Mouse (Mus musculus) embryonic facial prominence, embryonic 12.5 days (tissue): Measurements from ENCODE around the gene Sorcs3. TPM values are rescaled to one million over a fixed set of nuclear protein-coding genes. Genes with fewer than 3 reads are reported as not detected.

ENCODE experiments used
- ATAC-seq: fragments of 200-750 bp; cut with Nextera tagmentation; 2 replicates; pipeline ENCODE4 v1.8.0; 2017; ENCODE audit not compliant: insufficient number of reproducible peaks, insufficient read depth, low FRiP score, low TSS enrichment
- H3K27ac ChIP-seq: fragments of 300-500 bp; sonication (generic); 2 replicates; pipeline ENCODE4 v1.5.1; 2016; ENCODE audit warnings: mild to moderate bottlenecking
- H3K27me3 ChIP-seq: fragments of 300-500 bp; sonication (generic); 2 replicates; pipeline ENCODE4 v1.6.1; 2016; ENCODE audit warnings: mild to moderate bottlenecking, moderate library complexity
- H3K36me3 ChIP-seq: fragments of 300-500 bp; sonication (generic); 2 replicates; pipeline ENCODE4 v1.6.1; 2016; ENCODE audit warnings: mild to moderate bottlenecking
- H3K4me1 ChIP-seq: fragments of 300-500 bp; sonication (generic); 2 replicates; pipeline ENCODE4 v1.6.1; 2016
- H3K4me2 ChIP-seq: fragments of 300-500 bp; sonication (generic); replicated peaks from 2 replicates; pipeline ENCODE4 v1.6.1; 2016; ENCODE audit warnings: mild to moderate bottlenecking, moderate library complexity
- H3K4me3 ChIP-seq: fragments of 300-500 bp; sonication (generic); 2 replicates; pipeline ENCODE4 v1.5.1; 2016; ENCODE audit warnings: mild to moderate bottlenecking
- H3K9ac ChIP-seq: fragments of 300-500 bp; sonication (generic); 2 replicates; pipeline ENCODE4 v1.6.1; 2016; ENCODE audit warnings: mild to moderate bottlenecking, moderate library complexity
- H3K9me3 ChIP-seq: fragments of 300-500 bp; sonication (generic); 2 replicates; pipeline ENCODE4 v1.6.1; 2016; ENCODE audit warnings: mild to moderate bottlenecking, moderate library complexity
- WGBS: fragments of 180-500 bp; shearing (Covaris S2); methylation state at CpG from one replicate; pipeline ENCODE4 v1.1.7; 2016; 5-methylcytosine and 5-hydroxymethylcytosine counted together
- polyA plus RNA-seq: library from polyadenylated mRNA; unstranded; fragments of >200 nt; fragmentation: Nextera tagmentation; extraction: Ambion mirVana; gene quantifications from 2 replicates; pipeline ENCODE4 v1.2.1, GENCODE M21; 2016

The Sorcs3 gene
- polyA plus RNA-seq, 1 experiment from 2014 or later = 1.9 TPM

DNA sequence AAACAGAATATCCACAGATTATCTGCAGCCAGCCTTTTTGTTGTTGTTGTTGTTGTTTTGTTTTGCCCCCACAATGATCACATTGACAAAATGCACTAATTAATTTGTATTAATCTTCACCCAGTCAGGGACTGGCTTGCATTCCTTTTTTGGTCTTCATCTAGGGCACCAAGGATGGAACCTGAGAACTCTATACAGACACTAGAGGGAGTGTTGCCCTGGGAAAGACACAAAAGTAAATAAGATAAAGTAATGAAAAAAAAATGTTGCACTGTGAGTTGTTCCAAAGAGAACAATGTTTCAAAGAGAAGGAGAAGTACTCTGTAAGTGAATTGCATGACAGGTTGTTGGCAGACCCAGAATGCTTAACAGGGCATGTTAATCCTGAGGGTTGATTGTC, 9.6 kb downstream of the Sorcs3 start:
- H3K27ac ChIP-seq = no peak overlapping the region
- H3K4me2 ChIP-seq = no peak overlapping the region
- no peaks in the 10 kb centered on the region for H3K4me1 ChIP-seq
- no peak for ATAC-seq
- H3K27me3 ChIP-seq = no peaks in the 10 kb centered on the region
- no peak overlapping the region for H3K4me3 ChIP-seq
- H3K9me3 ChIP-seq = no peaks in the 10 kb centered on the region
- no peak overlapping the region for H3K9ac ChIP-seq
- no peaks in the 10 kb centered on the region for H3K36me3 ChIP-seq

DNA sequence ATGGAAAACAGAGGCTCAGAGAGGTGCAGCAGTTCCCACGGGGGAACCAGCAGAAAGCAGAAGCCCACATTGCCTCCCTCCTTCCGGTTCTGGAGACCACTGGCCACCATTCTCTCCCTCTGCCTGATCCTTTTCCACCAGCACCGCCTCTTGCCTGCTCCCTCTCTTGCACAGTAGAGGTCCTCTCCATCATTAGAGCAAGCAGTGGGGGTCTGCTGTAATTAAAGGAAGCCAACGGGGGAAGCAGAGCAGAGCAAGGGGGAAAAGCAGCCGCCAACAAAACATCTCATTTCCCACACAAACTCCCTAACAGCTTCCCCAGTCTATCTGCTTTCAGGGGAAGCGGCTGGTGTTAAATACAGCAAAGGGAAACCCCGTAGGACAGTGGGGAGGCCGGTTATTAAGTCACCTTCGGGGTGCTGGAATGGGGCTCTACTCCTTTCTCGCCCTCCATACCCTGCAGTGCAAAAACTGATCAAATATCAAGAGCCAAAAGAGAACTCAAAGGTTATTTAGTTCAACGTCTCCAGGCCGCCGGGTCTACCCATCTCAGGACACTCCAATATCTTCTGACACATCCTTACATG, 32.1 kb downstream of the Sorcs3 start:
- Histone ChIP-seq H3K27ac (no peak overlapping the region), H3K4me1 (no peaks in the 10 kb centered on the region), H3K4me3 (no peak overlapping the region), H3K9me3 (no peaks in the 10 kb centered on the region), H3K4me2 (no peak overlapping the region), H3K36me3 (no peaks in the 10 kb centered on the region), H3K27me3 (0 out of 2 replicates have a peak, but pooled peaks cover 3% of the 10 kb centered on the region), H3K9ac (no peak overlapping the region)
- whole genome bisulfite sequencing = 29% methylated on average over 13 of the region's 13 CpGs
- no peak for ATAC-seq

DNA sequence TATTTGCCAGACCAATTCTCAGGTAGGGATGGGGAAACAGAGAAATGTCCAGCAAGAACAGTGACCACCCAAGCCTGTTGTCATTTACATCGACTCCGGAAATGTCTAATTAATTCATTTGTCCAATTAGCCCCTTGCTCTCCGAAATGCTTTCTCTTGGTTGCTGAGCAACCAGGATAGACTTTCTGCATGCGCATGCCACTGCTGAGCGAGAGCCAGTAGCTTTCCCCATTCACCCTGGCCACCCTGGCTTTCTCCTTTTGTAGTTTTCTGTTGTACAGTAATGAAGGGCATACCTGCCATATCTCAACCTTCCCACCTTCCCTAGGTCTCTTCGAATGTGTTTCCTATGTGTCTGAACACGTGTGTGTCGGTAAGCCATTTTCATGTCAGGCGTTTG, 32.6 kb downstream of the Sorcs3 start:
- H3K4me2 ChIP-seq = no peak overlapping the region
- H3K4me1 ChIP-seq = no peaks in the 10 kb centered on the region
- 0 out of 2 replicates have a peak, but pooled peaks cover 3% of the 10 kb centered on the region for H3K27me3 ChIP-seq
- 59% methylated on average over 9 of the region's 9 CpGs for WGBS
- no peaks in the 10 kb centered on the region for H3K36me3 ChIP-seq
- no peaks in the 10 kb centered on the region for H3K9me3 ChIP-seq
- no peak for ATAC-seq
- H3K27ac ChIP-seq = no peak overlapping the region
- no peak overlapping the region for H3K4me3 ChIP-seq
- no peak overlapping the region for H3K9ac ChIP-seq

DNA sequence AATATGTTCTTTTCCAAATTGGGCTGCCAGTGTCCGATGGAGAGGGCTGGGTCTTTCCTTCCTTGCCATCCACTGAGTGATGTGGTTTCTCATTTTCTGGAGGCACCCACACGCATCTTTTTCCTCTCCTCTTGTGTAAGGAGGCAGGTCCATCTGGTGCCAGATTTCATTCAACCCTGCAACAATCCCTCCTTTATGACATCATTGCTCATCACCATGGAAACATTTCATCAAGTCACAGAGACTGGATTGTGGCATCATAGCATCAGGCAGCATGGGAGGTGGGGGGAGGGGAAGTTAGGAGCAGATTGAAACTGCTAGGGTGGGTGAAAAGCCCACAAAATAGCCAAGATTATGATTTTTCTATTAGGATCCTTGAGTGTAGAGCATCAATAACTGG, 35.1 kb downstream of the Sorcs3 start:
- Histone ChIP-seq H3K9me3 (no peaks in the 10 kb centered on the region), H3K27ac (no peak overlapping the region), H3K9ac (no peak overlapping the region), H3K4me2 (no peak overlapping the region), H3K4me3 (no peak overlapping the region), H3K27me3 (0 out of 2 replicates have a peak, but pooled peaks cover 3% of the 10 kb centered on the region), H3K36me3 (no peaks in the 10 kb centered on the region), H3K4me1 (no peaks in the 10 kb centered on the region)
- no peak for ATAC-seq
- WGBS = 65% methylated on average over 2 of the region's 2 CpGs

DNA sequence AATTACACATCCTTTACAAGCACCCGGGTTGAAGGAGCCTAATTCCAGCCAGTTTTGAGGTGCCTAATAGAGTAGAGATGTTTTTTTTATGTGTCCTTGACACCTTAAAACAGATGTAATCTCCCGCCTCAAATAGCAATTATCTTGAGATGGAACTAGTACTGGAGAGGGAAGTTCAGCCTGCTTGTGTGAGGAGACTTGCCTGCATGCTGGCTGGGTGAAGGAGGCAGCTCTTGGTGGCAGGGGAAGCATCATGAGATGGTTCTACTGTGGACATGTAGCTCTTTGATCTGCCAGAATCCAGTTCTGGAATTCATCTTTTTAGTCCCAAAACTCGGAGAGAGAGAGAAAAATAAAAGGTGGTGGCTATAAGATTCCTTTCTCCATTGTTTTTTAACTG, 38.2 kb downstream of the Sorcs3 start:
- Histone ChIP-seq H3K4me3 (no peak overlapping the region), H3K9ac (no peak overlapping the region), H3K4me1 (no peaks in the 10 kb centered on the region), H3K36me3 (no peaks in the 10 kb centered on the region), H3K27ac (no peak overlapping the region), H3K9me3 (no peaks in the 10 kb centered on the region), H3K27me3 (no peaks in the 10 kb centered on the region), H3K4me2 (no peak overlapping the region)
- no peak for ATAC-seq
- 68% methylated on average over 3 of the region's 3 CpGs for WGBS

DNA sequence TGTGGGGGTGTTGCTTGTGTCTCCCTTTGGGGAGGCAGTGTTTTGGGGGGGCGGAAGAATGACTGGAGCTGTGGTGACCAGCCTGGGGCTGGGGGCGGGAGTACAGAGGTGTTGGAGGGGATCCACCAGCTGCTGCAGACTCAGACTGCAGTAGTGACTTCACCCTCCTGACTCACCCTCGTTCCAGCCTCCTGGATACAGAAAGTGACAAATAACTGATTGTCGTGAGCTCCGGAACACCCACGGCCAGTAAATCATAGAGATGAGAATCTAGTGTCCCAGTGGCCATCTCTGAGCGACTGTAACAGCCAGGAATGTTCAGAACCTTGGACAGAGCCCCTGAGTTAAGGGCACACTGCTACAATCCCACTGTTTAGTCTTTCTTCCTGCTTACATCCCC, 53.4 kb downstream of the Sorcs3 start:
- no peaks in the 10 kb centered on the region for H3K27me3 ChIP-seq
- H3K4me1 ChIP-seq = no peaks in the 10 kb centered on the region
- no peak overlapping the region for H3K9ac ChIP-seq
- 74% methylated on average over 7 of the region's 7 CpGs for WGBS
- no peak overlapping the region for H3K27ac ChIP-seq
- no peak overlapping the region for H3K4me2 ChIP-seq
- no peak overlapping the region for H3K4me3 ChIP-seq
- H3K36me3 ChIP-seq = no peaks in the 10 kb centered on the region
- no peaks in the 10 kb centered on the region for H3K9me3 ChIP-seq
- no peak for ATAC-seq

DNA sequence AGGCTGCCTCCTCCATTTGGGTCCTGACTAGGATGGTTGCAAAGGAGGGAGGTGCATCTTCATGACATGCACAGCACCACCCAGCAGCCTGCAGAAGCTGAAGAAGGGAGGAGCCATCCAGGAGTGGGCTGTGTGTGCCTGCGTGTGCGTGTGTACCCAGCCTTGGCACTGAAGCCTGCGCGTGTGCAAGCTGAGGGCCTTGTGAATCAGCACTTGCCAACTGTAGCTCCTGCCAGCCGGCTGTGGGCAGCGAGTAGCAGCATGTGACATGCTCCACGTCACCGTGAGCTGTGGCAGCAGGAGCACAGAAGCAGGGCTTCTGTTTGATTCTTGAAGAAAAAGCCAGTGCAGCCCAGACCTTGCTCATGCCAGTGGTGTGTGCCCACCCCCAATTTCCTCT, 54.8 kb downstream of the Sorcs3 start:
- Histone ChIP-seq H3K4me1 (no peaks in the 10 kb centered on the region), H3K27me3 (no peaks in the 10 kb centered on the region), H3K4me2 (no peak overlapping the region), H3K9me3 (no peaks in the 10 kb centered on the region), H3K27ac (no peak overlapping the region), H3K9ac (no peak overlapping the region), H3K4me3 (no peak overlapping the region), H3K36me3 (no peaks in the 10 kb centered on the region)
- no peak for ATAC-seq
- WGBS = 87% methylated on average over 8 of the region's 8 CpGs

DNA sequence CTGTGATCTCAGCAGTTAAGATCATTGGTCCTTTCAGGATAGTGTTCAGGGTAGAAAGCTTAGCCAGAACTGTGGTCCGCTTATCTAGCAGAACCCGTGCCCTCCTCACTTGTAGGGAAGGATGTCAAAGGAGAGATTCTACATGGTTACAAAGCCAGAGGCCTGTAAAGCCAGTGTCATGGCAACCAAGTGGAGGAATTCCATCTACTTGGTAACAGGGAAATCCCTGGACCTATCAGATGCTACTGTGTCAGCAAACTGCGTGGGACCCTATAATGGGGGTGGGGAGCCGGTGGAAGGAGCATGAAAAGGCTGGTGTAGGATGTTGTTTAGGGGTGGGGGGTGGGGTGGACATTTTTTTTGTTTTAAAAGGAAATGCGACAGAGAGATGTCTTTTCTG, 57.9 kb downstream of the Sorcs3 start:
- no peak overlapping the region for H3K4me2 ChIP-seq
- no peaks in the 10 kb centered on the region for H3K4me1 ChIP-seq
- 80% methylated on average over 5 of the region's 5 CpGs for WGBS
- H3K27me3 ChIP-seq = no peaks in the 10 kb centered on the region
- ATAC-seq = no peak
- no peak overlapping the region for H3K4me3 ChIP-seq
- no peak overlapping the region for H3K9ac ChIP-seq
- no peaks in the 10 kb centered on the region for H3K9me3 ChIP-seq
- no peak overlapping the region for H3K27ac ChIP-seq
- no peaks in the 10 kb centered on the region for H3K36me3 ChIP-seq

DNA sequence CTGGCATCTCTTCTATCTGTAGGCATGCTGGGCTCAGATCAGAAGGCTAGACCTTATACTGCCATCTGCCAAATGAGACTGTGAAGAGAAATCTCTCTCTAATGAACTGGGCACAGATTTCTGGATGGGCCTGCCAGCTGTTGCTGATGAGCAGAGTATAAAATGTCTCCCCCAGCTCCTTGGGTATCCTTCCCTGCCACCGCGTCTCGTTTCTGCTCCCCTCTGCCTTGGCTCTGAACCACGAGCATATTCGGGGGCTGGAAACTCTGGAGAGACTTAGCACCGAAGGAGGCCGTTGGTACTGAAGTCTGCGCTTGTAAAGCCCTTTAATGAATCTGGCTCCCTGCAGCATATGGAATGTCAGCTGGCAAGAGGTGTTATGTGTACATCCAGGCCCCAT, 74.4 kb downstream of the Sorcs3 start:
- H3K27ac ChIP-seq = no peak overlapping the region
- H3K4me3 ChIP-seq = no peak overlapping the region
- no peaks in the 10 kb centered on the region for H3K9me3 ChIP-seq
- no peak for ATAC-seq
- no peak overlapping the region for H3K4me2 ChIP-seq
- H3K27me3 ChIP-seq = no peaks in the 10 kb centered on the region
- WGBS = 67% methylated on average over 8 of the region's 8 CpGs
- no peak overlapping the region for H3K9ac ChIP-seq
- H3K4me1 ChIP-seq = no peaks in the 10 kb centered on the region
- no peaks in the 10 kb centered on the region for H3K36me3 ChIP-seq

DNA sequence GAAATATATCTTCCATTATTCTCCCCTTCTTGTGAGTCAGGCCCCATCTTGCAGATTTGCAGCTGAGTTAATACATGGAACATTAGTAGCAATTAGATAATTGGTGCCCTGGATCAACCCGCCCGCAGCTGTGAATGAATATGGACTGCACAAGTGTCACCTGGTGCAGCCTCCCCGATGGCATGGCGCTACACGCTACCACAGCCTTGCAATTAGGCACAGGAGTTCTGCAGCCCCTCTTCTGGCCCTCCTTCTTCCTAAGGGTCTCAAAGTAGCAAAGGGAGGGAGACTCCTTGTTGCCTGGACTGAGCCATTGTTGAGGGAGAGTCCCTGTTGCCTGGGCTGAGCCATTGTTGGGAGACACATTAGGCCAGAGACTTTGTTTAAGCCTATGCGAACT, 76.4 kb downstream of the Sorcs3 start:
- Histone ChIP-seq H3K4me2 (no peak overlapping the region), H3K4me1 (no peaks in the 10 kb centered on the region), H3K27ac (no peak overlapping the region), H3K9me3 (no peaks in the 10 kb centered on the region), H3K27me3 (no peaks in the 10 kb centered on the region), H3K9ac (no peak overlapping the region), H3K4me3 (no peak overlapping the region), H3K36me3 (no peaks in the 10 kb centered on the region)
- no peak for ATAC-seq
- WGBS = 70% methylated on average over 6 of the region's 6 CpGs

DNA sequence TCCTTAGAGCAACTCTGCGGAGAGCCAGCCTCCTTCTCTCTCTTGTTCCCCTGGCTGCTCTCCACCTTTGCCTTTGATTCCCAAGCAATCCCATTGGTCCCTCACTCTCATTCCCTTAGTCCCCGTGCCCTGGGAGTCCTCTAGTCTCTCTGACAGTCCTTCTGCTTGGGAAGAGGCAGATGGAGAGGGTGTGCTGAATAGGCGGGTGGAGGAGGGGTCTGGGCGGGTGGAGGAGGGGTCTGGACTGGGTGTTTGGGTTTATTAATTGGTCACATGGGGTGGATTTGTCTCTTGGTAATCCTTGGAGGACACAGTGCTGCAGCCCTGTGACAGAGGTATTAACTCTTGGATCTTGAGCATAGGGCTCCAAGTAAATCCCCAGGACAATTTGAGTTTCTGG, 77.4 kb downstream of the Sorcs3 start:
- Histone ChIP-seq H3K27me3 (no peaks in the 10 kb centered on the region), H3K4me2 (no peak overlapping the region), H3K36me3 (no peaks in the 10 kb centered on the region), H3K4me1 (no peaks in the 10 kb centered on the region), H3K4me3 (no peak overlapping the region), H3K9ac (no peak overlapping the region), H3K9me3 (no peaks in the 10 kb centered on the region), H3K27ac (no peak overlapping the region)
- 0 out of 2 replicates have a peak, but pooled peaks have one; percentile 60 for ATAC-seq
- 45% methylated on average over 4 of the region's 4 CpGs for WGBS

DNA sequence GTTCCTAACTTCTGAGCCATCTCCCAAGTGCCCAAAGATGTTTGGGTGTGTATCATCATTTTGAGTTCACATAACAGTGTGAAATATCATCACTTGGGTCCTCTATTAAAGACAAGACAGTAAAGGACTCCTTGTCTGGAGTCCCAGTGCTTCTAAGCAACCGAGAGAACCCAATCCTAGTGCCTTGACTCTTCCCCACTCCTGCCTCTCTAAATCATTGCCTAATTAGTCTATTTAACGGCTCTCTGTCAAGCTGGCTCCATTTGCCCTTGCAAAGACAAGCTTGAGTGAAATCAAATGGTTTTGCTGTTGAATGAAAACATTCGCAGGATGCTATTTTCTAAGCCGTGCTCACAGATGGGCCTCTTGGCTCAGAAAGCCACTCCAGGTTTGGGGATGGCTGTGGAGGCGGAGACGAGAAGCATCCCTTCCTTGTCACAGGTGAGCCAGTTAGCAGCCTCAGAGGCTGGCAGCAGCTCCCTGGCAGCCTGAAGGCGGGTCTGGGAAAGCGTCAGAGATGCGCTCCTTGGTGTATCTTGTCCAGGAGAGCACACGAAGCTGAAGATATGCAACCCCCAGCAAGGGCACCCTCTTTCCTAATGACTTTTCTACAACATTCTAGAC, 79.9 kb downstream of the Sorcs3 start:
- Histone ChIP-seq H3K9ac (no peak overlapping the region), H3K27me3 (no peaks in the 10 kb centered on the region), H3K4me2 (no peak overlapping the region), H3K36me3 (no peaks in the 10 kb centered on the region), H3K4me1 (no peaks in the 10 kb centered on the region), H3K9me3 (no peaks in the 10 kb centered on the region), H3K27ac (no peak overlapping the region), H3K4me3 (no peak overlapping the region)
- no peak for ATAC-seq
- WGBS = 78% methylated on average over 10 of the region's 10 CpGs
